Mouse (Mus musculus) hindbrain, embryonic 10.5 days (tissue): ENCODE measurements at regions not wholly inside any gene's neighbourhood (a gene's known extent, or its start where the extent isn't known, plus 50 kb on each side); places are given as distances from the start of the nearest gene placed in this dataset.

Source experiments
- DNase-seq: peaks from one replicate; pipeline ENCODE4 v3.0.0-alpha.2; 2017; ENCODE audit warnings: low spot score
- H3K27ac ChIP-seq: fragments of 300-500 bp; sonication (generic); 2 replicates; pipeline ENCODE4 v1.5.1; 2016; ENCODE audit warnings: mild to moderate bottlenecking, moderate library complexity
- H3K27me3 ChIP-seq: fragments of 300-500 bp; sonication (generic); 2 replicates; pipeline ENCODE4 v1.6.1; 2016; ENCODE audit warnings: mild to moderate bottlenecking; ENCODE audit not compliant: poor library complexity, insufficient read depth, severe bottlenecking
- H3K36me3 ChIP-seq: fragments of 300-500 bp; sonication (generic); 2 replicates; pipeline ENCODE4 v1.6.1; 2016; ENCODE audit warnings: mild to moderate bottlenecking, moderate library complexity
- H3K4me1 ChIP-seq: fragments of 300-500 bp; sonication (generic); replicated peaks from 2 replicates; pipeline ENCODE4 v1.6.1; 2016; ENCODE audit warnings: mild to moderate bottlenecking
- H3K4me3 ChIP-seq: fragments of 300-500 bp; sonication (generic); 2 replicates; pipeline ENCODE4 v1.5.1; 2016; ENCODE audit warnings: mild to moderate bottlenecking, moderate library complexity
- H3K9me3 ChIP-seq: fragments of 300-500 bp; sonication (generic); 2 replicates; pipeline ENCODE4 v1.6.1; 2016; ENCODE audit warnings: mild to moderate bottlenecking, moderate library complexity
- WGBS: fragments of 180-500 bp; shearing (Covaris S2); methylation state at CpG from one replicate; pipeline ENCODE4 v1.1.7; 2016; 5-methylcytosine and 5-hydroxymethylcytosine counted together

DNA sequence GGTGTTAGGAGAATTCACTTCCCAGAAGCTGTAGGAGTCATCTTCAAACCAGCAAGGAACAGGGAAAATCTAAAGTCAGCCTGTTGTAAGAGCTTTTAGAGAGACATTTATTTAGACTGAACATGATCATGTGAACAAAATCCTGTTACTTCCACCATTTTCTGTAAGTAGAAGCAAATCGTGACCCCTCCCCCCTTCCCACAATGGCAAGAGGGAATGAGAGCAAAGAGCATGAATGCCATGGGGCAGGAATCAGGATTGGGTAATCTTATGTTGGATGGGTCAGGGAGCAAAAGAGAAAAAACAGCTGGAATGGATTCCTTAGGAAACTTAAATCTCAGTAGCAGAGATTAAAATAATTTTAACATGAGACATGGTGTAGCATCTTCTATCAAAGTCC, 127.4 kb upstream of the Spaca1 start:
- no peaks in the 10 kb centered on the region for H3K36me3 ChIP-seq
- no peaks in the 10 kb centered on the region for H3K4me1 ChIP-seq
- no peaks in the 10 kb centered on the region for H3K9me3 ChIP-seq
- no peak for DNase-seq
- 89% methylated on average over 1 of the region's 1 CpGs for WGBS
- H3K27me3 ChIP-seq, result no peaks in the 10 kb centered on the region
- no peak overlapping the region for H3K4me3 ChIP-seq
- H3K27ac ChIP-seq, result no peak overlapping the region

DNA sequence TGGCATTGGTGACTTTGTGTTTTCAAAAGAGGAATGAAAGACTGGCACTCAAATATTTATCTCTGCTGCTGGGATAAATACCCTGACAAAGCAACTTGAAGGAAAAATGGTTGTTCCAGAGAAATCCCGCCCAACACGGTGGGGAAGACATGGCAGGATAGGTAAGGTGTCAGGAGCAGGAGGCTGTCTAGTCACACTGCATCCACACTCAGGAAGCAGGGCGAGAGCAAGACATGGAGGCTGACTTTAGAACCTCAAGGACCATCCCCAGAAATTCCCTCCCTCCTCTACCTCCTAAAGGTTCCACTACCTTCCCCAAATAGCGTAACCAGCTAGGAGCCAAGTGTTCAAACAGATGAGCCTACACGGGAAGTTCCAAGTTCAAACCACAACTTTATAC, 136.5 kb upstream of the Spaca1 start:
- no peak for DNase-seq
- H3K4me3 ChIP-seq, result no peak overlapping the region
- no peaks in the 10 kb centered on the region for H3K27me3 ChIP-seq
- no peak overlapping the region for H3K27ac ChIP-seq
- no peaks in the 10 kb centered on the region for H3K4me1 ChIP-seq
- no peaks in the 10 kb centered on the region for H3K36me3 ChIP-seq
- WGBS, result 87% methylated on average over 5 of the region's 5 CpGs
- no peaks in the 10 kb centered on the region for H3K9me3 ChIP-seq

DNA sequence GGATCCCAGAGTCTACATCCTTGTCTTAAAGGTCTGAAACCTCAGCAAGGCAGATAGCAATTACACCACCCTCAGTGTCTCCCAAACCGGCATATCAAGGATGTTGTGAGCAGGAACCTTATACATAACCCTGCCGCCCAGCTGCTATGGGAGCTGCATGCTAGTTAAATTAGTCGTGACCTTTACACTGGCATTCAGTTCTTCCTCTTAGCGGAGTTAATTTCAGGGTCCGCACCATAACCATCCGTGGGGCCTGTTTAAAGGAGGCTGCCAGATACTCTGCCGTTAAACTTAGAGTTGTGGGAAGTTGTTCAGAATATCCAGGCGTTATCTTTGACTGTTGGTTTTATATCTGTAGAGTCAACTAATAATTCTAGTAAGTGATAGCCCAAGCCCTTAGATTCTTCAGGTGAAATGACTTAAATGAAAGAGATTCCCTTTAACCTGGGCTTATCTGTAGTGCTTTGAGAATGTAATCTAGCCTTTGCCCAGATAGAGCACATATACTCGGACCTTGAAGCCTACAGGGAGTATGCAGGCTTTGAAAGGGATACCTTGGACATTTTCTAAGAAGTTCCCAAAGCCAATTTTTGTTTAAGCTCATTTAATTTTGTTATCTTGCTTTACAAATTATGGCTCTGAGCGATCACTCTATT, 153.3 kb upstream of the Spaca1 start:
- no peaks in the 10 kb centered on the region for H3K27me3 ChIP-seq
- no peaks in the 10 kb centered on the region for H3K9me3 ChIP-seq
- no peak overlapping the region for H3K4me3 ChIP-seq
- H3K4me1 ChIP-seq, result no peaks in the 10 kb centered on the region
- H3K27ac ChIP-seq, result no peak overlapping the region
- DNase-seq, result no peak
- 86% methylated on average over 10 of the region's 10 CpGs for WGBS
- H3K36me3 ChIP-seq, result no peaks in the 10 kb centered on the region

DNA sequence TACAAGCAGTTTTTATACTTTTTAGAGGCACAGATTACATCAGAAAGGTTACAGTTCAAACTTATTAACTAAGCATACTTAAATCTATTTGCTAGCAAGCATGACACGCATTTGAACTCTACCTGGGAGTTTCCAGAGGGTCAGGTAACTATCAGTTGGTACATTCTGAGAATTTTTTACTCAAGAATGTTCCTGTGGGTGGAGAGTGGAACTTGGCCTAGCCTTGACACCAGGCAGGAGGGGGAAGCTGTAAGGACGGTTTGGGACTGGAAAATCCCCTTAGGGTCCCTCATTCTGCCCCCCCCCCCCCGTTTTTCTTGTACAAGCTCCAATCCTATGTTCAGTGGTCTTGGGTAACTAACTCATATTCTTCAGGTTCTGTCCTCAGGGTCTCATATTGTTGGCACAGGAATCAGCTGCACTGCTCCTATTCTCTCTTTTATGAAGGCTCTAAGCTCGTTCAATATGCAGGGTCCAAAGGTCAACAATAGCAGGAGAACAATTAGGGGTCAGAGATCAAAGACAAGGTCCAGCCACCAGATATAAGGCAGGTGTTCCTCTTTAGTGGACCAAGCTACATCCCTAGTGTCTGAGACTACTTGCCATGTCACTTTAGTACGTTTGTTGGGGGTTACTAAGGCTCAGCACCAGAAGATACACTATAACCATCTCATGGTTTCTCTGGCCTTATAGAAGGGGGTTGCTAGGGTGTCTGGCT, 159.3 kb upstream of the Spaca1 start:
- H3K9me3 ChIP-seq, result no peaks in the 10 kb centered on the region
- no peak overlapping the region for H3K27ac ChIP-seq
- WGBS, result 70% methylated on average over 5 of the region's 5 CpGs
- H3K27me3 ChIP-seq, result no peaks in the 10 kb centered on the region
- DNase-seq, result no peak
- H3K36me3 ChIP-seq, result no peaks in the 10 kb centered on the region
- no peak overlapping the region for H3K4me3 ChIP-seq
- H3K4me1 ChIP-seq, result no peaks in the 10 kb centered on the region

DNA sequence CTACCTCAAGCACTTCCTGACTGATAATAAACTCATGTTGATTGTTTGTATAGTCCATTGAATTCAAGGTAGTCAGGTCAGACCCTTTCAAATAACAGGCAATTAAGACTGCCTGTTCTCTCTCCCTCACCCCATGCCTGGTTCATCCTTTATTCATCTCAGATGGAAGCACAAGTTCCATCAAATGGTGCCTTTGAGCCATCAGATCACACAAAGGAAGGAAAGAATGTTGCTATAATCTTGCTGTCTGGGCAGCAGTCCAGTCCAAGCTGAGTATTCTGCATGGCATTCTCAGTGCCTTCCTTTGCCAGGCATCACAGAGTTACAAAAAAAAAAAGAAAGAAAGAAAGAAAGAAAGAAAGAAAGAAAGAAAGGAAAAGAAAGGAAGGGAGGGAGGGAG, 163.7 kb upstream of the Spaca1 start:
- Histone ChIP-seq H3K27ac (no peak overlapping the region), H3K4me1 (no peaks in the 10 kb centered on the region), H3K9me3 (no peaks in the 10 kb centered on the region), H3K27me3 (no peaks in the 10 kb centered on the region), H3K36me3 (no peaks in the 10 kb centered on the region), H3K4me3 (no peak overlapping the region)
- DNase-seq, result no peak

DNA sequence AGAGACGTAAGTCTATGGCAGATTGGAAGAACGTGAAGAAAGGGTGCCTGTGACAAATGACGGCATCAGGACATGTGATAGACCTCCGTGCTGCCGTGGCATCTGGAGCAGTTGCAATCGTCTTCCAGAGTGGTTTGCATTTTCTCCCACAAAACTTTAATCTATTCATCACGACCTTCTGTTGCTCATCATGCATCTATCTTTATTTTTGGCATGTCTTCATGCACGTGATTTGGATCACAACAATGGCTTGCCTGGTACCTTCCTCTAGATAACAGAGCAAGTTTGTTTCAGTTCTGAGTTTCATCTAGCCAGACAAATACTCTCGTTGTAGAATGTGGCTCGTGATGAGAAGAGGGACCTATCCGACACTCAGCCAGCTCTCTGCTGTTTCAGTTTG, 164.4 kb upstream of the Spaca1 start:
- Histone ChIP-seq H3K9me3 (no peaks in the 10 kb centered on the region), H3K4me1 (no peaks in the 10 kb centered on the region), H3K4me3 (no peak overlapping the region), H3K36me3 (no peaks in the 10 kb centered on the region), H3K27ac (no peak overlapping the region), H3K27me3 (no peaks in the 10 kb centered on the region)
- WGBS, result 84% methylated on average over 11 of the region's 11 CpGs
- DNase-seq, result no peak

DNA sequence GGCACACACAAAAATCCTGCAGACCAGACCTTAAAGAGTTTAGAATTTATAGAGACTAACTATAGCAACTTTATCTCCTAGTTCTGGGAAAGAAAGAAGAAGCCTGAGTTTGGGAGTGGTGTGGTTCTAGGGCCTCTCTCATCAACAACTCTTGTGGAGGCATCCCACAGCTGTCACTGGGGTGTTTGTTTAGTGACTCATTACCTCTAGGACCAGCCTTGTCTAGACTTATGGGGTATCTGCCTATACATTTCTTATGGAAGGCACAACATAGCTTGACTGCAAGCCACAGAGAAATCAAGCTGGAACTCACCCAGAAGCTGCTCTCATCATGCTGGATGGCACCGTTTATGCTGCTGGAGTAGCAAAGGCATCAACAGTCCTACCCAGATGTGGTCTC, 171.9 kb upstream of the Spaca1 start:
- H3K9me3 ChIP-seq, result no peaks in the 10 kb centered on the region
- no peaks in the 10 kb centered on the region for H3K4me1 ChIP-seq
- H3K27me3 ChIP-seq, result no peaks in the 10 kb centered on the region
- WGBS, result 94% methylated on average over 1 of the region's 1 CpGs
- no peak for DNase-seq
- no peak overlapping the region for H3K4me3 ChIP-seq
- H3K27ac ChIP-seq, result no peak overlapping the region
- no peaks in the 10 kb centered on the region for H3K36me3 ChIP-seq

DNA sequence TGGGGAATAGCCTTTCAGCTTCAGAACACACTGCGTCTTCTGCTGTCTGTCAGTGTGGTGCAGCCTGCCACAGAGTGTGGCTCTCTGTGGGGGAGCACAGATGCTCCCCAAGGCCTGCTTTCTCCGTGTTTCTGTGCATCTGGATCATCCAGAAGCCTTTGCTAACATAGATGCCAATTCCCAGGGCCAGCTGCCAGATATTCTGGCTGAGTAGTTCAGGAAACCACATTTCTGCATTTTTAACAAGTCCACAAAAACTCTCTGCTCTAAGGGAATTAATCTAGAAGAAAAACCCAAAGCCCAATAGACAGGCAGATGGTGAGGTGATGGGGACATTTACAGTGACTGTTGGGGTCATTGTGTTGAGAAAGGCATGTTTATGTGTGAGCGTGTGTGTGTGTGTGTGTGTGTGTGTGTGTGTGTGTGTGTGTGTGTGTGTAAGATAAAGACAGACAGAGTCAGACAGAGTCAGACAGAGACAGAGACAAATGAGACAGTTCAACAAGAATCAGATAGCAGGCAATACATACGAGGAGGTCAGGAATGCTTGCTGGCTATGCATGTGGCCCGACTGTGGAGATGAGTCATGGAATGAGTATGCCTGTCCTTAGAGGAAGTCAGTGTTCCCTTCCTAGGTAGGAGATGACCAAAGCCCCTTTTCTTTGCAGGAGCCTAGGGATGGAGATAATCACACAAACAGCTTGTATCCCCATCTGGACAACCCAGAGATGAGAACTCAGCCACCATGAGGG, 176.3 kb upstream of the Spaca1 start:
- H3K36me3 ChIP-seq, result no peaks in the 10 kb centered on the region
- no peaks in the 10 kb centered on the region for H3K27me3 ChIP-seq
- H3K4me3 ChIP-seq, result no peak overlapping the region
- H3K4me1 ChIP-seq, result no peaks in the 10 kb centered on the region
- no peak overlapping the region for H3K27ac ChIP-seq
- no peak for DNase-seq
- no peaks in the 10 kb centered on the region for H3K9me3 ChIP-seq
- 72% methylated on average over 5 of the region's 5 CpGs for WGBS

DNA sequence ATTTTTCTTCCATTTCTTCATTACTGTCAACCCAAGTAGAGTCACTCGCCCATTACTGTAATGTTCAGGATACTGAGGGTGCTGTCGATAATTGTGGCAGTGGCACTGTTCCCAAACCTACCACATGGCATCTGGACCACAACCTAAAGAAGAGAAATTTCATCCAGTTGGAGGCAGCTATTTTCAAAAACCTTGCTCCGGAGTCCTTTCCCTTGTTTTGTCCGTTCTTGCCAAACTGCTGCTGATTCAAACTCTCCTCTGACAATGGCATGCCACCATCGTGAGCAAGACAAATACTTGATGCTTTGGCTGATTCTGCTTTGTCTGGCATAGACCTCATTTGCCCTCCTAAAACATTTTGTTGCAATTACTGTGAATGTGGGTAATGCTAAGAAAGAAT, 176.9 kb upstream of the Spaca1 start:
- Histone ChIP-seq H3K9me3 (no peaks in the 10 kb centered on the region), H3K27ac (no peak overlapping the region), H3K4me3 (no peak overlapping the region), H3K36me3 (no peaks in the 10 kb centered on the region), H3K27me3 (no peaks in the 10 kb centered on the region), H3K4me1 (no peaks in the 10 kb centered on the region)
- 92% methylated on average over 5 of the region's 5 CpGs for WGBS
- no peak for DNase-seq

DNA sequence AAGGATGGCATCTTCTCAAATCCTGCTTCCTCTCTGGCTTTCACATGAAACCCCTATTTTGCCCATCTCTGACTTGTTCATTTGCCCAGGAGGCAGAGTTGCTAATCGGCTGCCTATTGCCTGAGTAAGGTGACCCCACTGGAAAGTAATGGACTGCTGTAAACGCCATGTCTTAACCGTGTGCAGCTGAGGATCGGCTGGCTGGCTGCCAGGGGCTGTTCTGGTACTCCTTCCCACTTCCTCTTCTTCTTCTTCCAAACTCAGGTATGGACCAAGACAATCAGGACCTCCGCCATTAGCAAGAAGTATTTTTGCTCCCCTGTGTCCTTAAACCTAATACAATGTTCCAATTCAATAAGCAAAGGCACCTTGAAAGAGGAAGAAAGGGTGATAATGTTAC, 177.6 kb upstream of the Spaca1 start:
- no peaks in the 10 kb centered on the region for H3K9me3 ChIP-seq
- no peaks in the 10 kb centered on the region for H3K36me3 ChIP-seq
- H3K27ac ChIP-seq, result no peak overlapping the region
- 85% methylated on average over 5 of the region's 5 CpGs for WGBS
- no peaks in the 10 kb centered on the region for H3K4me1 ChIP-seq
- no peak overlapping the region for H3K4me3 ChIP-seq
- H3K27me3 ChIP-seq, result no peaks in the 10 kb centered on the region
- no peak for DNase-seq

DNA sequence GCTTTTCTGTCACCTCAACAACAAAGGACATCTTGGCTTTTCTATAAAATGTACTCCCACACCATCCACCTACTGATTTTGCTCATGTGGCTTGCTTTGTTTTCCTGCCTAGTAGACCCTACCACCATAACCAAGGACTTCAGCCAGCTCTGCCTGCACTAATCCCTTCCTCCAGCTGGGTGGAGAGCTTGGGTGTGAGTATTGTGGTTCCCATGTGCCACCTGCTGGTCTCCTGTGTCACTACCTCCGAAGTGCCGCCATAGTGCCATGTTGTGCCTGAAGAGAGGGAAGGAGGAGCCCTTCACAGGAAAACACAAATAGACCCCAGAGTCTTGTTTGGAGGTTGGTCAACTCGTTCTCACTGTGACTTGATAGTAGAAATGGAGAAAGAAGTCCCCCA, 181.3 kb upstream of the Spaca1 start:
- peak; percentile 77 for DNase-seq
- WGBS, result 11% methylated on average over 3 of the region's 3 CpGs
- no peaks in the 10 kb centered on the region for H3K9me3 ChIP-seq
- no peaks in the 10 kb centered on the region for H3K27me3 ChIP-seq
- 0 out of 2 replicates have a peak, but pooled peaks cover 2% of the 10 kb centered on the region for H3K4me1 ChIP-seq
- H3K27ac ChIP-seq, result no peak overlapping the region
- no peak overlapping the region for H3K4me3 ChIP-seq
- H3K36me3 ChIP-seq, result no peaks in the 10 kb centered on the region

DNA sequence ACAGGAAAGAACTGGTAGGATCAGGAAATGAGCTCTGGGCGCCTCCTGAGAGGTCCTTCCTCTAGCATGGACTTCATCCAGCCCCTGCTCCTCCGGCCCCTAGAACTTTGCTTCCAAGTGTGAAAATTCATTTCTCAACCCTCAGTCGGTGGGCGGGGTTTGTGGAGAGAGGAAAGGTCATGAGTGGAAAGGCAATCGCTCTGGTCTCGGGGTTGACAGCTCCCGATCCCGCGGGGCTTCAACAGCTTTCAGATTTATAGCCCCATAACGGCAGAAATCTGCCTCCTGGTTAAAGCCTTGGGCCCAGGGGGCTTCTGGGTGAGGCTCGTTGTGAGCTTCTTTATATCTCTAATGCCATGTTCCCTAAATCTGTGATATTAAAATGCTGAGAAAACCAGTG, 184.2 kb upstream of the Spaca1 start:
- Histone ChIP-seq H3K27me3 (no peaks in the 10 kb centered on the region), H3K36me3 (no peaks in the 10 kb centered on the region)
- no peak for DNase-seq

DNA sequence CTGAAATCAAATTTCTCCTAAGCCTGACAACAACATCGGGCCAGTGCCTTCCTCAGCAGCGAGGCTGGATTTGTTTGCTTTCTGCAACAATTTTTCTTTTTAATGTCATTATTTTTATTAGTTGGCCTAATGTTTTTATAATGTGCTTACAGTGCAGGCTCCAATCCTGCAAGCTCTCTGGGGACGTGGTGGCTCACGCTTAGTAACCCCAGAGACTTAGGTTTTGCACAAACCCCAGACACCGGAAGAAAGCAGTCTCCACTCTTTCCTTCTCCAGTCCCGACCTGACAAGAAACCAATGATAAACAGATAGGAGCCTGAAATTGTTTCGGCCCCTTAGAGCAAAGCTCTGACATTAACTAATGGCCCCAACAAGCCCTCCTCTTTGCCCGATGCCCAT, 184.7 kb upstream of the Spaca1 start:
- no peaks in the 10 kb centered on the region for H3K9me3 ChIP-seq
- no peak overlapping the region for H3K27ac ChIP-seq
- no peaks in the 10 kb centered on the region for H3K36me3 ChIP-seq
- no peak for DNase-seq
- H3K4me3 ChIP-seq, result no peak overlapping the region
- 86% methylated on average over 8 of the region's 8 CpGs for WGBS
- peaks cover 5% of the 10 kb centered on the region; the same call in 1 of the 2 replicates for H3K4me1 ChIP-seq
- no peaks in the 10 kb centered on the region for H3K27me3 ChIP-seq

More for the DNA sequence above, 184.2 kb upstream of the Spaca1 start:
- H3K4me1 ChIP-seq, result 0 out of 2 replicates have a peak, but pooled peaks cover 3% of the 10 kb centered on the region
- H3K27ac ChIP-seq, result no peak overlapping the region
- 80% methylated on average over 11 of the region's 11 CpGs for WGBS
- no peak overlapping the region for H3K4me3 ChIP-seq
- no peaks in the 10 kb centered on the region for H3K9me3 ChIP-seq
